Mouse (Mus musculus) embryonic facial prominence, embryonic 13.5 days (tissue): Measurements from ENCODE around the gene Mgat4a. TPM values are rescaled to one million over a fixed set of nuclear protein-coding genes. Genes with fewer than 3 reads are reported as not detected.

Experiments
- ATAC-seq: fragments of 200-750 bp; cut with Nextera tagmentation; 2 replicates; pipeline ENCODE4 v1.8.0; 2017; ENCODE audit warnings: low read depth; ENCODE audit not compliant: insufficient number of reproducible peaks, insufficient read depth, low FRiP score, low TSS enrichment
- H3K27ac ChIP-seq: fragments of 300-500 bp; sonication (generic); 2 replicates; pipeline ENCODE4 v1.5.1; 2015; ENCODE audit warnings: moderate library complexity, mild to moderate bottlenecking, inconsistent platforms
- H3K27me3 ChIP-seq: fragments of 300-500 bp; sonication (generic); 2 replicates; pipeline ENCODE4 v1.6.1; 2015; ENCODE audit warnings: mild to moderate bottlenecking, inconsistent platforms
- H3K36me3 ChIP-seq: fragments of 300-500 bp; sonication (generic); 2 replicates; pipeline ENCODE4 v1.6.1; 2015; ENCODE audit warnings: mild to moderate bottlenecking, inconsistent platforms
- H3K4me1 ChIP-seq: fragments of 300-500 bp; sonication (generic); 2 replicates; pipeline ENCODE4 v1.6.1; 2015; ENCODE audit warnings: inconsistent platforms
- H3K4me2 ChIP-seq: fragments of 300-500 bp; sonication (generic); 2 replicates; pipeline ENCODE4 v1.6.1; 2015; ENCODE audit warnings: moderate library complexity, mild to moderate bottlenecking, inconsistent platforms
- H3K4me3 ChIP-seq: fragments of 300-500 bp; sonication (generic); 2 replicates; pipeline ENCODE4 v1.5.1; 2015; ENCODE audit warnings: mild to moderate bottlenecking, inconsistent platforms
- H3K9ac ChIP-seq: fragments of 300-500 bp; sonication (generic); 2 replicates; pipeline ENCODE4 v1.6.1; 2015; ENCODE audit warnings: mild to moderate bottlenecking, inconsistent platforms
- H3K9me3 ChIP-seq: fragments of 300-500 bp; sonication (generic); 2 replicates; pipeline ENCODE4 v1.6.1; 2016; ENCODE audit warnings: inconsistent platforms
- WGBS: fragments of 180-500 bp; shearing (Covaris S2); methylation state at CpG from one replicate; pipeline ENCODE4 v1.1.7; 2015; ENCODE audit warnings: mixed read lengths; 5-methylcytosine and 5-hydroxymethylcytosine counted together
- polyA plus RNA-seq: library from polyadenylated mRNA; unstranded; fragments of >200 nt; fragmentation: Nextera tagmentation; extraction: Ambion mirVana; gene quantifications from 2 replicates; pipeline ENCODE4 v1.2.1, GENCODE M21; 2015

Mgat4a gene
- polyA plus RNA-seq = 4.0 and 5.4 TPM in 2 replicates

- WGBS = 2% methylated on average over 49 of the region's 72 CpGs
- Histone ChIP-seq H3K9me3 (no peaks in the 10 kb centered on the region), H3K4me1 (peaks cover 12% of the 10 kb centered on the region; the same call in 1 of the 2 replicates), H3K4me2 (peak within 1 kb of the TSS; percentile 94), H3K4me3 (peak within 1 kb of the TSS; percentile 77), H3K27me3 (peaks cover 23% of the 10 kb centered on the region), H3K27ac (no peak within 1 kb of the TSS), H3K36me3 (no peaks in the 10 kb centered on the region), H3K9ac (peak within 1 kb of the TSS; percentile 78)
- ATAC-seq = peak; percentile 98
These were observed at the start of gene Mgat4a for GRCm38 (mm10) chr1:37540810-37541658. Gene Mgat4a, minus strand, starts transcription at chr1:37541016.

- no peak overlapping the region for H3K9ac ChIP-seq
- no peaks in the 10 kb centered on the region for H3K27me3 ChIP-seq
- no peak overlapping the region for H3K4me2 ChIP-seq
- H3K27ac ChIP-seq = no peak overlapping the region
- no peaks in the 10 kb centered on the region for H3K9me3 ChIP-seq
- H3K4me1 ChIP-seq = 0 out of 2 replicates have a peak, but pooled peaks cover 6% of the 10 kb centered on the region
- ATAC-seq = no peak
- no peaks in the 10 kb centered on the region for H3K36me3 ChIP-seq
- H3K4me3 ChIP-seq = no peak overlapping the region
- WGBS = 87% methylated on average over 13 of the region's 13 CpGs
These were observed 45.1 kb upstream of the Mgat4a start for GRCm38 (mm10) chr1:37585809-37586480.

DNA sequence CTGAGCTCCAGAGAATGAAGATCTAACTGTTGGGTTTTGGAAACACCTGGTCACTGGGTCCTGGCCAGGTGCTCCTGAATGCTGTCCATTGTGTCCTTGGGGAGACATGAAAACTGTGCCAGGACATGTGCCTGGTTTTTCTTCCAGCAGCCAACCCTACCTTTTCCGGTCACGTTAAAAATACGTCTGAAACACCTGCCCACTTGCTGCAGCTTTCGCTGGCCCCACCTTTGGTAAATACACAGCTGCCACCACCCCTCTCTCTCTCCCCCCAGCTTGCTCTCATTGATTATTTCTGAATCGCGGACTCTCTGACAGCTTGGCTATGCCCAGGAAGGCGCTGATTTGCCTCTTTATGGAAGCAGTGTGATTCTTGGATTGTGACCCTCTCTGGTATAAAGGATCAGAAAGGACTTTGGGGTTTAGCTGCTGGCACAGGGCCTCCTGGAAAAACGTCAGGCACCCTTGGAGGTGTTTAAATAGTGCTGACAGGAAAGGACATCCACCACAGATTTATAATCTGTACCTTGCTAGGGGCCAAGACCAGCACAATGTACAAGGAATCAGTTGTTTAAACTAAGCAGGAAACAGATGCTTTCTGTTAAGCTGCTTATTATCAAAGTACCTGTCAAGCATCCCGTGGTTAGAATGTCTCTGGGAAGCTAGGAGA, 43.1 kb upstream of the Mgat4a start:
- H3K9me3 ChIP-seq = no peaks in the 10 kb centered on the region
- no peak overlapping the region for H3K27ac ChIP-seq
- no peak overlapping the region for H3K4me2 ChIP-seq
- no peak overlapping the region for H3K4me3 ChIP-seq
- ATAC-seq = no peak
- H3K9ac ChIP-seq = no peak overlapping the region
- 0 out of 2 replicates have a peak, but pooled peaks cover 6% of the 10 kb centered on the region for H3K4me1 ChIP-seq
- no peaks in the 10 kb centered on the region for H3K27me3 ChIP-seq
- WGBS = 71% methylated on average over 9 of the region's 9 CpGs
- no peaks in the 10 kb centered on the region for H3K36me3 ChIP-seq

GRCm38 (mm10) chr1:37583167-37583566, 42.4 kb upstream of the Mgat4a start:
- Histone ChIP-seq H3K27ac (no peak overlapping the region), H3K9me3 (no peaks in the 10 kb centered on the region), H3K27me3 (no peaks in the 10 kb centered on the region), H3K4me1 (0 out of 2 replicates have a peak, but pooled peaks cover 6% of the 10 kb centered on the region), H3K36me3 (no peaks in the 10 kb centered on the region), H3K4me2 (no peak overlapping the region), H3K9ac (no peak overlapping the region), H3K4me3 (no peak overlapping the region)
- 86% methylated on average over 8 of the region's 8 CpGs for WGBS
- ATAC-seq = no peak

- Histone ChIP-seq H3K4me2 (no peak overlapping the region), H3K27me3 (no peaks in the 10 kb centered on the region), H3K9me3 (no peaks in the 10 kb centered on the region), H3K9ac (no peak overlapping the region), H3K4me1 (0 out of 2 replicates have a peak, but pooled peaks cover 6% of the 10 kb centered on the region), H3K36me3 (no peaks in the 10 kb centered on the region), H3K27ac (no peak overlapping the region), H3K4me3 (no peak overlapping the region)
- 94% methylated on average over 13 of the region's 13 CpGs for WGBS
- no peak for ATAC-seq
These were observed 38.9 kb upstream of the Mgat4a start for GRCm38 (mm10) chr1:37579686-37580085.

DNA sequence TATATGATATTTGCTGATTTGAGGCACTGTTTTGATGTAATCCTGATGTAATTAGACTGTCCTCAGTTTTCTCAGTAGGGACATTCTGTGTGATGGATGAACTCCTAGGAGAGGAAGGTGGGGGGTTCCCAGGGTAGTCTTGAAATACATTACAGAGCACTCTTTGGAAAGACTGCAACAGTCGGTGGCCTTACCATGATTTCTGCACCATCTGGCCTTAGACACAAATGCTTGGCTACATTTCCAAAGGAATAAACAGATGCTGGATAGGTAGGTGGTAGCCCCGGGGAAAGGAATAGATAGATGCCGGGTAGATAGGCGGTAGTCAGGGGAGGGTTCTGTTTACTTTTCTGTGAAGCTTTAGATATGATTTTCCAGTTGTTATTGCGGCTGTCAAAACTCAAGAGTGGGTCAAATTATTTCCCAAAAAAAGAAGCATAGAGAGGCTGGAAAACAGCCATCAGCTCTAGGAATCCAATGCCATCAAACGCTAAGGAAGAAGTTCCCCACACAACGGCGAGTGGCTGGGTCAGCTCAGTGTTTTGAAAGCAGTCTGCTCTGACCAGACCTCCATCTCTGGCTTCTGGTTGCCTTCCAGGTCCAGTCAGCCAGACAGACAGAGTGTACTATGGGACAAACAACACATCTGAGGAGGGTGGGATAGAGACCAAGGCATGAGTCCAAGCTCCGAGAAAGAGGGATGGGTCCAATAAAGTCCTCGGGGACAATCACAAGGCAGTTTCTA, 31.9 kb upstream of the Mgat4a start:
- Histone ChIP-seq H3K4me2 (no peak overlapping the region), H3K27ac (no peak overlapping the region), H3K9ac (no peak overlapping the region), H3K36me3 (no peaks in the 10 kb centered on the region), H3K4me3 (no peak overlapping the region), H3K4me1 (no peaks in the 10 kb centered on the region), H3K27me3 (no peaks in the 10 kb centered on the region), H3K9me3 (no peaks in the 10 kb centered on the region)
- ATAC-seq = no peak
- 73% methylated on average over 10 of the region's 10 CpGs for WGBS

DNA sequence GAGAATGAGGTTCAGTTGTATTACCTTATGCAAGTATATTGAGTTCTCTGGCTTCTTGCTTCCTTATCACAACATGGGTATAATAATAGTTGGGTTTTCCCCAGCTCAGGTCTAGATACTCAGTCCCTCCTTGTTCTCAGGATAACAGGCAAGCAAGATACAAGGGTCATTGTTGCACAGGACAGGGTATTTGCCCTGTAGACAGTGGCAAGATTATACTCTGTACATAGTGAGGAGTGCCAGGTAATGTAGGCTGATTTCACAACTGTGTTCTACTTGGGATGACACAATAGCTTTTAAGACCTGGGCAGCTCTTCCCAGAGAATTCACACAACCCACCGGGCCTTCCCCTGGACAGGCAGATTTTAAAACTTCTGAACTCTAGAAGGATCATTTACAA, 27.6 kb upstream of the Mgat4a start:
- H3K4me1 ChIP-seq = no peaks in the 10 kb centered on the region
- H3K9me3 ChIP-seq = no peaks in the 10 kb centered on the region
- no peaks in the 10 kb centered on the region for H3K27me3 ChIP-seq
- no peaks in the 10 kb centered on the region for H3K36me3 ChIP-seq
- ATAC-seq = no peak
- no peak overlapping the region for H3K27ac ChIP-seq
- H3K4me3 ChIP-seq = no peak overlapping the region
- no peak overlapping the region for H3K9ac ChIP-seq
- WGBS = 88% methylated on average over 1 of the region's 1 CpGs
- H3K4me2 ChIP-seq = no peak overlapping the region

DNA sequence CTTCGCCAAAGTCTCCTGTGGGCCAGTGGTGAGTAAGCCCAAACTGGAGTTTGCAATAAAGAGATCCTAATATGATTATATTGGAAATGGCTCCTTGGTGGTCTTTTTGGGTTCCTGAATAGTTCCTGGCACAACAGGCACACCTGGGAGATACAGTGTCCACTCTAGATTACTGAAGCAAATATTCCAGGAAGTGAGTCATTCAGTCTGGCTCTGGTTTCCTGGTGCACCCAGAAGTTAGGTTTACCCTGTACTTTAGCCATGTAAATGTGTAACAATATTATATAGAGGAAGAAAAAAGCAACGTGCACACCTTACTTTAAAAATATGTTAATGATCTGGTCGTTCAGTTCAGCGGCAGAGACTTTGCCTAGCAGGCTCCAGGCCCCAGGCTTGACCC, 25.9 kb upstream of the Mgat4a start:
- H3K9me3 ChIP-seq = no peaks in the 10 kb centered on the region
- H3K27ac ChIP-seq = no peak overlapping the region
- no peaks in the 10 kb centered on the region for H3K36me3 ChIP-seq
- no peaks in the 10 kb centered on the region for H3K27me3 ChIP-seq
- no peak overlapping the region for H3K4me2 ChIP-seq
- no peak overlapping the region for H3K9ac ChIP-seq
- 84% methylated on average over 4 of the region's 4 CpGs for WGBS
- no peak overlapping the region for H3K4me3 ChIP-seq
- no peaks in the 10 kb centered on the region for H3K4me1 ChIP-seq
- ATAC-seq = no peak

DNA sequence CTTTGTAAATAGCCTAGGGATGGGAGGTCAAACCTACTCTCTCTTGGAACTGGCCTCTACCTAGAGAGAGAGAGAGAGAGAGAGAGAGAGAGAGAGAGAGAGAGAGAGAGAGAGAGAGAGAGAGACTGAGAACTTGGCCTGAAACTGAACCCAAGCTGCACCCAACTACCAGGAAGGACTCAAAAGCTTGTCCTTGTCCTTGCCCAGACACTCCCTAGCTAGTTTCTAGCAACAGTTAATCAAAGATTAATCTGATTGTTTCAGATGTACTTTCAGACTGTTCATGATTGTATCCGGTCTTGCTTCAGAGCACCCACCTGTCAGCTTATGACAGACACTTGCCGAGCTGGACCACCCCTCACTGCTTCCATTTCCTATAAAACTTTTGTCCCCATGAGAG, 25.5 kb upstream of the Mgat4a start:
- Histone ChIP-seq H3K27me3 (no peaks in the 10 kb centered on the region), H3K4me3 (no peak overlapping the region), H3K4me1 (no peaks in the 10 kb centered on the region), H3K9ac (no peak overlapping the region), H3K27ac (no peak overlapping the region), H3K4me2 (no peak overlapping the region), H3K9me3 (no peaks in the 10 kb centered on the region), H3K36me3 (no peaks in the 10 kb centered on the region)
- ATAC-seq = no peak
- WGBS = 74% methylated on average over 2 of the region's 2 CpGs

- no peak overlapping the region for H3K4me3 ChIP-seq
- H3K27me3 ChIP-seq = no peaks in the 10 kb centered on the region
- H3K36me3 ChIP-seq = no peaks in the 10 kb centered on the region
- H3K9me3 ChIP-seq = no peaks in the 10 kb centered on the region
- no peak overlapping the region for H3K9ac ChIP-seq
- WGBS = 35% methylated on average over 6 of the region's 6 CpGs
- ATAC-seq = no peak
- no peaks in the 10 kb centered on the region for H3K4me1 ChIP-seq
- H3K4me2 ChIP-seq = no peak overlapping the region
- H3K27ac ChIP-seq = no peak overlapping the region
These were observed 24.6 kb upstream of the Mgat4a start for GRCm38 (mm10) chr1:37565396-37565795.

DNA sequence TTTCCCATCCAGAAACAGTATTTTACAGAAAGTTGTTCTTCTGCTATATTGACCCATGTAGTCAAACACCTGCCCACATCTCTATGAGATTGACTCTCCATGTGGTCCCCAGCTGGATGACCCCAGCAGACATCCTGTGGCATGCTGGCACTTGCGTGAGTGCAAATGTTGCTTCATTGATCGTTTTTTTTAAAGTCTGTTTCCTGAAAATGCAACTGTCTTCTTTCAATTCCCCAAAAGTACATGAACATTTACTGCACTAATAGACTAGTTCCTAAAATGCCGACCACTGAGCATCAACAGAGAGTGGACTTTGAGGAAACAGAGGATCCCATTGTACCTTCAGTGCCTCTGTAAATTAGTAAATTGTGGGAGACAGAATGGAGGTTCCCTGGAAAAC, 21.1 kb upstream of the Mgat4a start:
- no peak for ATAC-seq
- Histone ChIP-seq H3K27me3 (no peaks in the 10 kb centered on the region), H3K36me3 (no peaks in the 10 kb centered on the region), H3K4me3 (no peak overlapping the region), H3K4me1 (no peaks in the 10 kb centered on the region), H3K9me3 (no peaks in the 10 kb centered on the region), H3K4me2 (no peak overlapping the region), H3K27ac (no peak overlapping the region), H3K9ac (no peak overlapping the region)
- WGBS = 78% methylated on average over 3 of the region's 3 CpGs
